Mouse (Mus musculus) thymus, postnatal 14 days (tissue): ENCODE measurements at regions not wholly inside any gene's neighbourhood (a gene's known extent, or its start where the extent isn't known, plus 50 kb on each side); places are given as distances from the start of the nearest gene placed in this dataset.

Source experiments
- DNase-seq: peaks from one replicate; pipeline ENCODE4 v3.0.0; 2021

DNA sequence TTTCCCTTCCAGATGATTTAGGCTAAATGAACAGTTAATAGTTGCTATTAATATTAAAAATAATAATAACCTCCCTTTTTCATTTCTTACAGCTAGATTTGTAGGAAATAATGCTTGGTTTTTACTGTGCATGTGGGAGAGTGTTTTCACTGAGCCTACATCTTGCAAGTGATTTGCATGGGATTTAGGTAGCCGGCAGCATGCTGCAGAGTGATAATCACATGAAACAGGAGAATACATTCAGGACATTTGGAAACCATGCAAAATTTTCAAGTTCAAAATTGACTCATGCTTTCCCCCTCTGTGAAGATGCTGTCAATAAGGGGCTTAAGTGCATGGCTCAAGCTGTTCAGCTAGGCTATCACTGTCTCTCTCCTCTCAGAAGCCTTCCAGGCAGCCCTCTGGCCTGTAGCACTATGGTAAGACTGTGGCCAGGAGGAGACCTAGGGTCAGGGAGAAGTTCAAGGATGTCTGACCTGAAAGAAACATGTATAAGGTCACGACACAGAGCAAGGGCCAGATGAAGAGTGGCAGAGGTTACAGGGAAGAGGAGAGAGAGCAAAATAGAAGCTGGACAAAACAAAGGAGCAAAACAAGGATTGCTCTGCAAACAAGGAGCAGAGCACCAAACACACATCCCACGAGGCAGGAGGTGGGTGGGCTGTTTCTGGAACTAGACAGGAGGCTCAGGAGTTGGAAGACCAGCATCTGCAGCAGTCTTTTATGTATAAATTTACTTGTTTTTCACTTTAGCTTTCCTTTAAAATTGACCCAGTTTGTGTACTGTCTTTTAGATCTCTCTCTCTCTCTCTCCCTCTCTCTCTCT lies 177.5 kb downstream of the Tmem161b start:
- DNase-seq = no peak

DNA sequence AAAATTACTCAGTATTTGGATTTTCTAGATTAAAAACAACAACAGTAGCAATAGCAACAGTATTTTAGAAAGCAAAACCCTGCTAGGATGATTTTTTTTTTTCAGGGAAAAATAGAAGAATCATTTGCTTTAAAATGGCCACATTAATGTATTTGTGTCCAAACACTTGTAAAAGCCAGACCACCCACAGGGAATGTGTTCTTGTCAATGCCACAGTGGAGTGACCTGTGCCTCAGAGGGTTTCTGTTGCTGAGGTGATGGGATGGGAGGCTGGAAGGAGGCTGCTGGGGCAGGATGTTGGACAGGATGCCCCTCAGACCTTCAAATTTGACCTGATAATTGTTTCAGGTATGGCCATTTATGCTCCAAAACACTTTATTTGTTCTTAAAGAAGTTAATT lies 178.9 kb downstream of the Tmem161b start:
- no peak for DNase-seq

- no peak for DNase-seq
Observed at GRCm38 (mm10) chr13:84404566-84405194, 182.6 kb downstream of the Tmem161b start.

- no peak for DNase-seq
Observed at GRCm38 (mm10) chr13:84434444-84434843, 212.3 kb downstream of the Tmem161b start.

- no peak for DNase-seq
Observed at GRCm38 (mm10) chr13:84437586-84438443, 215.7 kb downstream of the Tmem161b start.

- no peak for DNase-seq
Observed at GRCm38 (mm10) chr13:84438444-84438766, 216.3 kb downstream of the Tmem161b start.

GRCm38 (mm10) chr13:84448514-84448913 lies 226.4 kb downstream of the Tmem161b start:
- DNase-seq = no peak

DNA sequence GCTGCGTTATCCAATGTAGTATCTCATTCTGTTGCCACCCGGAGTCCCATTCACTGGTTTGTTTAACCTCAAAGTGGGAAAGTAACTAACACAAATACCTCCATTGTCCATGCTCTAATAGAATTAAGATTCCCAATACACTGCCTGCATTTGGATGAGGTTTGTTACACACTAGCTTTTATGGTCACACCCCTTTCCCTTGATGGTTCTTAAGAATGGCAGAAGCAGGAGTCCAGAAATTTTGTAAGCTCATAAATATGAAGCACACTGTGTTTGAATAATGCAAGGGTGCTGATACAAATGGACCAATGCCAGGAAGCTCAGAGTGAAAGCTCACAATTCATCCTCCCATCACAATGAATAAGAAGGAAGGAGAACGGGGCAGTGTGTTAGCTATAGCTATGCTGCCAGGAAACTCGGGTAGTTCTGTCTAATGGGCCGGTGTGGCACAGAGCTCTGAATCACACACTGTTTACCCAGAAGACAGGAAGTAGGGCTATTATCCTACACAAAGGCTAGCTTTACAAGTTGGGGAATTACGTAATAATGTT lies 227.0 kb downstream of the Tmem161b start:
- DNase-seq = no peak
